Mouse (Mus musculus) ES-Bruce4 (cell line): ENCODE data around the gene Nme4. TPM values are rescaled to one million over a fixed set of nuclear protein-coding genes. Genes with fewer than 3 reads are reported as not detected.
"Not testable (repeated sequence)": the region's sequence is repeated elsewhere in the genome, so short reads cannot be mapped to it uniquely, and the experiment has no call there.

ENCODE experiments used
- H3K27ac ChIP-seq: 2 replicates; pipeline ENCODE4 v1.5.1; 2012; ENCODE audit warnings: low read length, inconsistent platforms; ENCODE audit not compliant: insufficient read depth
- H3K27me3 ChIP-seq: 2 replicates; pipeline ENCODE4 v1.6.1; 2012; ENCODE audit warnings: mild to moderate bottlenecking, low read length, inconsistent platforms; ENCODE audit not compliant: control insufficient read depth, poor library complexity, insufficient read depth, severe bottlenecking
- H3K36me3 ChIP-seq: 2 replicates; pipeline ENCODE4 v1.6.1; 2012; ENCODE audit warnings: inconsistent platforms, mild to moderate bottlenecking, low read length, moderate library complexity; ENCODE audit not compliant: control insufficient read depth, poor library complexity, insufficient read depth, severe bottlenecking
- H3K4me1 ChIP-seq: one replicate; pipeline ENCODE4 v1.8.1; 2011; ENCODE audit warnings: low read length; ENCODE audit not compliant: control insufficient read depth, insufficient read depth
- H3K4me3 ChIP-seq: 2 replicates; pipeline ENCODE4 v1.5.1; 2011; ENCODE audit warnings: low read depth, mild to moderate bottlenecking, low read length
- H3K9ac ChIP-seq: 2 replicates; pipeline ENCODE4 v1.6.1; 2012; ENCODE audit warnings: low read depth, mild to moderate bottlenecking, inconsistent platforms; ENCODE audit not compliant: poor library complexity, severe bottlenecking
- H3K9me3 ChIP-seq: replicated peaks from 2 replicates; pipeline ENCODE4 v1.6.1; 2012; ENCODE audit warnings: mild to moderate bottlenecking, low read length, inconsistent platforms; ENCODE audit not compliant: control insufficient read depth, poor library complexity, insufficient read depth, severe bottlenecking
- CTCF ChIP-seq: IDR thresholded peaks from one replicate; pipeline ENCODE4 v1.8.1; 2011; ENCODE audit warnings: low read depth, low read length
- EP300 ChIP-seq: IDR thresholded peaks from 2 replicates; pipeline ENCODE4 v1.6.1; 2011; ENCODE audit warnings: low read depth, low read length; ENCODE audit not compliant: insufficient read depth
- POLR2A ChIP-seq: IDR thresholded peaks from one replicate; pipeline ENCODE4 v1.8.1; 2011; ENCODE audit warnings: low read length; ENCODE audit not compliant: insufficient read depth
- polyA plus RNA-seq: library from polyadenylated mRNA; stranded (reverse); fragments of >200 nt; gene quantifications from 2 replicates; pipeline ENCODE4 v1.2.4, GENCODE M21; 2011; ENCODE audit warnings: low read depth; ENCODE audit not compliant: missing spikeins, insufficient read depth, insufficient read length

Nme4 gene
- polyA plus RNA-seq, 1 experiment: 110 TPM

DNA sequence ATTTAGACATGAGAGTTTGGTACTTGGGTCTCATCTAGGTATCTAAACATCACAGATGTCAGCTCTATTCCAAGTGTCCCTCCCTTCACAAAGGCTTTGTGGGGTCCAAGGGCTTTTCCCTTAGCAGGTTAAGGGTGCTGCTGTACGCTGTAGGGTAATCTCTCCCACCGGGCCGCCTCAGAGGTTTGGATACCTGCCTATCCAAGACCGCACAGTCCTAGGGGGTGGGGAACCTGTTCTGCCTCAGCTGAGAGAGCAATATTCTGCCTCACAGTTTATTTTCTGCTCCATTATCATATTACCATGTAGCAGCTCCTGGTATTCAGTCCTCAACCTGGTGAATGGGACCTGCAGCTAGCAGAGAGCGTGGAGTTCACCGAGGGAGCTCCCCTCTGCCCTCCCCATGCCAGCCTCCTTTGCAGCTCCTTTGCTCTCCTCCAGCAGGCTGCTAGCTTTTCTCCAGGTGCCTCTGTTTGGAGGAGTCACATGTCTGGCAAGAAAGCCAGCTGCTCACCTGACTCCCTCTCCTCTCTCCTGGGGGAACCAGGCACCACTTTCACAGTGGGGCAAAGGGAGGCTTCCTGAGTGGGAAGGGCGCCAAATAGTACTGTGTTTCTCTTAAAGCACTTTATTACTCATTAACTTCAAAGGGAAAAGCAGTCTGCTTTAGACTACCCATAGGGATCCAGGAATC lies 19.9 kb upstream of the Nme4 start:
- no peaks in the 10 kb centered on the region for H3K36me3 ChIP-seq
- no peak overlapping the region for H3K27ac ChIP-seq
- TF ChIP-seq EP300: no peak
- no peak for TF ChIP-seq POLR2A
- TF ChIP-seq CTCF: no peak
- H3K9me3 ChIP-seq: no peaks in the 10 kb centered on the region
- no peak overlapping the region for H3K9ac ChIP-seq
- H3K4me3 ChIP-seq: no peak overlapping the region
- no peaks in the 10 kb centered on the region for H3K27me3 ChIP-seq
- H3K4me1 ChIP-seq: peaks cover 8% of the 10 kb centered on the region

DNA sequence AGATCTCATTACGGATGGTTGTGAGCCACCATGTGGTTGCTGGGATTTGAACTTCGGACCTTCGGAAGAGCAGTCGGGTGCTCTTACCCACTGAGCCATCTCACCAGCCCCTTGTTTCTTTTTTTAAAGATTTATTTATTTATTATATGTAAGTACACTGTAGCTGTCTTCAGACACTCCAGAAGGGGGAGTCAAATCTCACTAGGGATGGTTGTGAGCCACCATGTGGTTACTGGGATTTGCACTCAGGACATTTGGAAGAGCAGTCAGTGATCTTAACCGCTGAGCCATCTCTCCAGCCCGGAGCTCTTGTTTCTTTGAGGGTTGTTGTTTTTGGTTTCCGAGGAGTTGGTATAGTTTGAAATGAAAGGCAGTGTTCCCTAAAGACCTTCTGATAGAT lies 19.1 kb upstream of the Nme4 start:
- not testable (repeated sequence) for H3K9me3 ChIP-seq, H3K4me1 ChIP-seq, H3K27ac ChIP-seq, H3K36me3 ChIP-seq, H3K9ac ChIP-seq, H3K27me3 ChIP-seq, H3K4me3 ChIP-seq

GRCm38 (mm10) chr17:26114061-26114460 lies 18.7 kb upstream of the Nme4 start:
- Histone ChIP-seq H3K27ac (peak overlapping the region; percentile 55), H3K9me3 (no peaks in the 10 kb centered on the region), H3K9ac (peak overlapping the region; percentile 67), H3K36me3 (no peaks in the 10 kb centered on the region), H3K27me3 (no peaks in the 10 kb centered on the region), H3K4me1 (peaks cover 7% of the 10 kb centered on the region), H3K4me3 (peak overlapping the region; percentile 85)
- no peak for TF ChIP-seq EP300
- no peak for TF ChIP-seq CTCF
- TF ChIP-seq POLR2A: no peak

DNA sequence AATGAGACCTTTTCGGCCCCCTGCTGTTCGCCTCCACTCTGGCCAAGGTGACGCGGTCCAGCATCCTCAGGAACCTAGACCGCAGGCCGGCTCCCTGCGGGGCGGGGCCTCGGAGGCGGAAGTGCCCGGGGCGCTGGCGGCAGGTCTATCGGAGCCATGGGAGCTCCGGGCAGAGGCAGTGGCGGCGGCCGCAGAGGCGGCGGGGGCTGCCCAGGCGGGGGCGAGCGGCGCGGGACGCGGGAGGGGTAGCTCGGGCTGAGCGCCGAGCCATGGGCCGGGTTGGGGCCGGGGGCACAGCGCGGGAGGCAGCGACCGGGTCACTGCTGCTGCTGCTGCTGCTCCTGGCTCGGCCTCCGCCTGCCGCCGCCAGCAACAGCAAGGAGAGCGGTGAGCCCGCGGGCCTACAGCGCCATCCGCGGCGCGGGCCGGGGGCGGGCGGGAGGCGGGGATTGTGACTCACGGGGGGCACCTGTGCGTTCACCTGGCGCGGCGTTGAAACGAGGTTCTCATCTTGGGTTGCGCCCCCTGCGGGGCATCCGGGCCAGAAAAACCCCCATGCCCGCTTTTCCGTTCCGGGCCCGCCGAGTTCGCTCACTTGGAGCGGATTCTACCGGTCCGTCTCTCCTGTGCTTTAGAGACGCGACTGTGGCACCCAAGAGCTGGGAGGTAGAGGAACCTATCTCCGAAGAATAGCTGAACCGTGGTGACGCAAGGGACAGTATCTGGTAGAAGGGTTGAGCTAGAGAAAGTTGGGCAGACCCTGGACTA lies 18.0 kb upstream of the Nme4 start, which contains the start of gene Tmem8:
TSS of gene Tmem8 (plus strand) at position 119 of the 768 bp plus-strand sequence.
- TF ChIP-seq POLR2A: no peak
- TF ChIP-seq EP300: peak; percentile 19; the same call in 1 of the 2 replicates
- peak; percentile 19 for TF ChIP-seq CTCF
- Histone ChIP-seq H3K4me3 (peak within 1 kb of the TSS; percentile 85), H3K27me3 (no peaks in the 10 kb centered on the region), H3K36me3 (no peaks in the 10 kb centered on the region), H3K4me1 (peaks cover 7% of the 10 kb centered on the region), H3K9ac (peak within 1 kb of the TSS; percentile 67), H3K27ac (peak within 1 kb of the TSS; percentile 55), H3K9me3 (no peaks in the 10 kb centered on the region)

DNA sequence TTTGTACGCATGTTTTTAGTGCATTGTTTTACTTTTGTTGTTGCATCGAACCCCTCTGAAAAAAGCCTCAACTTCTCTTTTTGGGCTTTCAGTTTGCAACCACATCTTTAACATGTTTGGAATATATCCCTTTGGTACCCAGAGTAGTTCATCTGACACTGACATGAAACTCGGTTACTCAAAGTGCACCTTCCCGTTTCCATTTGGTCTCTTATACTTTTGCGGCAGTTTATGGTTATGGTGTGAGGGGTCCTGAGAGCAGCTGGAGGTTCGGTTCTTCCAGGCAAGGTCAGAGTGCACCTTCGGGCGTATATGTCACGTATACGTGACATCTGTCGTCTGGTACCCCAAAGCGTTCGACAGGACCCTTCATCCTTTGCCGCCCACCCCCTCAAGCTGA lies 17.3 kb upstream of the Nme4 start:
- Histone ChIP-seq H3K36me3 (no peaks in the 10 kb centered on the region), H3K4me3 (peak overlapping the region; percentile 85), H3K27ac (peak overlapping the region; percentile 1; the same call in 1 of the 2 replicates), H3K27me3 (no peaks in the 10 kb centered on the region), H3K9me3 (no peaks in the 10 kb centered on the region), H3K9ac (no peak overlapping the region), H3K4me1 (peaks cover 7% of the 10 kb centered on the region)
- TF ChIP-seq EP300 (no peak), POLR2A (no peak), CTCF (no peak)

GRCm38 (mm10) chr17:26111722-26112121 lies 16.3 kb upstream of the Nme4 start:
- H3K27ac ChIP-seq: peak overlapping the region; percentile 86
- peaks cover 4% of the 10 kb centered on the region for H3K4me1 ChIP-seq
- H3K27me3 ChIP-seq: no peaks in the 10 kb centered on the region
- H3K4me3 ChIP-seq: no peak overlapping the region
- no peak overlapping the region for H3K9ac ChIP-seq
- TF ChIP-seq CTCF (no peak), EP300 (0 out of 2 replicates have a peak, but pooled peaks have one; percentile 13)
- H3K36me3 ChIP-seq: no peaks in the 10 kb centered on the region
- H3K9me3 ChIP-seq: no peaks in the 10 kb centered on the region
